Mouse (Mus musculus): ENCODE data around the gene Map10.

The Map10 gene

DNA sequence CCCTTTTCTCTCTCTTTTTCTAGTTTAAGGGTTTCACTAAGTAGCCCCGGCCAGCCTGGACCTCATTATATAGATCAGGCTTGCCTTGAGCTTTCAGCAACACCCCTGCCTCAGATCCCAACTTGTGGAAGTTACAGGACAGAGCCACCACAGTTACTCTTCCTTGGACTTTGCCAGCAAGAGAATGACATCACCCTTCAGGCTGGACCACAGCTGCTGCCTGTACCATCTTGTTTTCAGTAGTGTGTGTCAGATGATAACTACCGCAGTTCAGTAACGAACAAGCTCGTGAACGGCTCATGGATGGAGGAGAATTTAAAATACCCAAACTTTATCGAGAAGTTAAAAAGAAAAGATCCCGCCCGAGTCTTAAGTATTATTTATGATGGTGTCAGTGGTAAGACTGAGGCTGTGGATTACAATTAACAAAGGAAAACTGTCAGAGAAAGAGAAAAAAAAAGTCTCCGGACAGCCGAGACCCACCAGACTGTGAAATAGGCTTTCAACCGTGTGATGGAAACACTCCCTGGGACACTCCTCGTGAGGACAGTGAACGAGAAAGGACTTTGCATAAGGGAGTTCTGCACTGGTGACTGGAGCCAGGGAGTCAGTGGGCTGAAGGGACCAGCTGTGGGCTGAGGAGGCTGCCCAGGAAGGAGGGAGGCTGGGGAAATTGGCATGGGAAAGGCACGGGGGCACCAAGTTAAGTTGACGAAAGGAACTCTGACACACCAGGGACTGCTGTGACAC lies 20.7 kb downstream of the Map10 start:
- TF ChIP-seq GATA4 (IDR thresholded peaks at IDR 0.05; ENCODE audit: insufficient replicate concordance, low read length): no peak

DNA sequence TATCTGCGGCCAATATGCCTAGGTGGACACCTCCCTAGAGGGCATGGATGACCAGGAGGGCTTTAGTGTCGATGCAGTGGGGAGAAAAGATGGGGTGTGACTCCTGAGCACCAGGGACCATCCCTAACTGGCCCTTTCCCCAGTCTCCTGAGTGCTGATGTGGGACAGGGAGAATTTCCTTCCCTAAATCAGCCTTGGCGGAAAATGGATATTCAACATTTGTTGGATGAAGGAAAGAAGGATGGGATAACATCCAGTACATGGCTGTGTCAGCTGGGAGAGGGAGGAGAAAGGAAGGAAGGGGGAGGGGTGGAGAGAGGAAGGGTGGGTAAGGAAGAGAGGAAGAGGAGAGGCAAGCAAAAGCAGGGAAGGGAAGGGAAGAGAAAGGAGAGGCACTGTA lies 21.3 kb downstream of the Map10 start:
- TF ChIP-seq GATA4 (IDR thresholded peaks at IDR 0.05; ENCODE audit: insufficient replicate concordance, low read length): no peak

DNA sequence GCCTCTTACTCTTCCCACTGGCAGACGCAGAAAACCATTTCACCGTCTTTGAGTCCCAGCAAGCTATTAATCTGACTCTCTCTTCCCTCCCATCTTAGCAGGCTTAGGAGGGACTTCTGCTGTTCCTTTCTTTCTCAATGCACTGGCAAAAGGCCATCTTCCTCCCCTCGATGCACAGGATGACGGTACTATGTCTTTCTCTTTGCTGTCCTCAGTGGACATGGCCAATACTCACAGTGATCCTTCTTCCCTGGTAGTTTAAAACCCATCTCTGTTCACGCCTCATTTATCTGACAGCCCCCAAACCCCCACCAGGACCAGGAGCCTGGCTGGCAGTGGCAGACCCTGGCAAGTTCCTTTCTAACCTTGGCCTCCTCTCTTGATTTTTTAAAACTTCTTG lies 22.8 kb downstream of the Map10 start:
- no peak for TF ChIP-seq GATA4 (IDR thresholded peaks at IDR 0.05; ENCODE audit: insufficient replicate concordance, low read length)

DNA sequence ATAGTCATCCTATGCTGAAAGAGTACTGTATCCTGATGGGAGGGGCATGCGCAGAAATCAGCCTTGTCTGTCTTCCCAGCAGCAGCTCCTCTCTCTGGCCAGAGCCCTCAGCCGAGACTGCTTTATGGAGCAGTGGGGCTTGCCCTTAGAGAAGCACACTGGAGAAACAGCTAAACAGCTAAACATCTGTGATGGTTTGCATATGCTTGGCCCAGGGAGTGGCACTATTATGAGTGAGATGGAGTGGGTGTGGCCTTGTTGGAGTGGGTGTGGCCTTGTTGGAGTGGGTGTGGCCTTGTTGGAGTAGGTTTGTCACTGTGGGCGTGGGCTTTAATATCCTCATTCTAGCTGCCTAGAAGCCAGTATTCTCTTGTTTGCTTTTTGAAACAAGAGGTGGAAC lies 23.6 kb downstream of the Map10 start:
- no peak for TF ChIP-seq GATA4 (IDR thresholded peaks at IDR 0.05; ENCODE audit: insufficient replicate concordance, low read length)

DNA sequence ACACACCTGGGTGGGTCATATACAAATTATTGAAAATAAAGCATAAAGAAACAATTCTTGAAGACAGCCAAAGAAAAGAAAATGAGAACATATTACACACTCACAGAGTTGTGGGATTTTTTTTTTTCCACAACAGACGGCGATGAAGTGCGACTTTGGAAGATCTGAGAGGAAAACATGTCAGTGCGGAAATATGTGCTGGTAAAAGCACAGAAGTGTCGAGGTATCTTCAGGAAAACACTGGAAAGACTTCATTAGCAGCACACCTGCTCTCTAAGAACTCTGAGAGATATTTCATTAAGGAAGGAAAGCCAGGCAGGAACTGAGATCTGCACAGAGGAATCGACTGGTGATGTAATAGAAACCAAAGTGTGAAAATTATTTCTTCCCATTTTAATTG lies 26.3 kb downstream of the Map10 start:
- TF ChIP-seq GATA4 (IDR thresholded peaks at IDR 0.05; ENCODE audit: insufficient replicate concordance, low read length): no peak

DNA sequence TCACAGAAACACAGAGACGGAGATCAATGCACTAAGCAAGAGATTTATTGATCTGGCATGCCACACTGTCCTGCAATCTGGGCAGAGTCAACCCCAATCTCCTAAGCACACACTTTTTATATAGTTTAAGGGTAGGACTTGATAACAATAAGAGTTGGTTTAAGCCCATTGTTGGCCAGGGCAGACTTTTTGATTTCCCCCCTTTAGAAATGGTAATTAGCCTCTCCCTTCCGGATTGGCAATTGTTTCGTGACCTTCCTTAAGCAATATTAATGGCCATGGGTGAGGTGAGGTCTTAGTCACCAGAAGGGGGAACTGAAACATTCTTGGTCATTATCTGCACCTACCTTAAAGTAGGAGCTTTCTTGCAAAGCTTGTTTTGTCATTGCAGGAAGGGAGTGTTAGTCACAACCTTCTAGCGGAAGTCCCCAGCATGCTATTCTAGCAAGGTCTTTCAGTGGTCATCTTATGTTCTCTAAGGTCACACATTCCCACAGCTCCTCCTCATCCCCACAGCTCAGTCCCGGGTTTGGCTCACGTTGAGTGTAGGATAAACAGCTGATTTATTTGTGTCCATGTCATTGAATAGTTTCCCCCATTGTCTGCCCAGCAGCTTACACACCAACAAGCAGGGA lies 29.9 kb downstream of the Map10 start:
- no peak for TF ChIP-seq GATA4 (IDR thresholded peaks at IDR 0.05; ENCODE audit: insufficient replicate concordance, low read length)

DNA sequence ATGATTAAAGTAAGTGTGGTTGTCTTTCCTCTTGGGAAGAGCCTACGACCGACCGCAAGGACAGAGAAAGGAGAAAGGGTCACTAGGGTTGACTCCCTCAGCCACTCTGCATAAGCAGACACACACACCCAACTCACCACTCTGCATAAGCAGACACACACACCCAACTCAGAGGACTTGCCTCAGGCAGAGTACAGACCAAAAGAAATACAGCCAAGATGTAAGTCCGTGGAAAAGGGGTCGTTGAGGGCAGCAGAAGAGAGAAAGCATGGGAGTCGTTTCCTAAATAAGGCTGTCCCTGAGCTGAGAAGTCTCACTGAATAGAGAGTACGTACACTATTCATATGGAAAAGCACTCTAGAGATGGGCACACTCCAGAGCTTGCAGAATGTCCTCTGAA lies 30.8 kb downstream of the Map10 start:
- TF ChIP-seq GATA4 (IDR thresholded peaks at IDR 0.05; ENCODE audit: insufficient replicate concordance, low read length): no peak

DNA sequence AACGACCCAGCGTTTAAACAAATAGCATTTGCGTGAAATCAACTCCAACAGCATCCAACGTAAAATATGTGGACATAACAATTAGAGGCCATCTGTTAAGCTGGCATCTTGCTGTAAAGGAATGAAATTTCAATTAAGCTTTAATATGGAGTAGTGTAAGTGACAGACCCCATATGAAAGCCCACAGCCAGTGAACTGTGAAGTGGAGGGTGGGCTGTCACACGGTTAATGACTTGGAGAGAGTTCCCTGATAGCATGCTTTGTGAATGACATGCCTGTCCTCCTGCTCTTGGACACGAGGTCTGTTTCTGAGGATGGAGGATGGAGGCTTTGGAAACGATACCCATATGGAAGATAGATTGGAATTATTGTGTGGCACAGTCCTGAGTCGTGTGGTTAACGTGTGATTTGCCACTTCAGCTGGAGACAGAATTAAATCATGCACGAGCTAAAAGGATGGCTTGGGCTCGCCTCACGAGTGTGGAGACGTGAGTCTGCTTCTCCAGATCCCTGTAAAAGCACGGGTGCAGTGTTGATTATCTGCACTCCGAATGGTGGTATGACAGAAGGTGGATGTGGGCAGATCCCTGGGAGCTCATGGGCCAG lies 33.4 kb downstream of the Map10 start:
- TF ChIP-seq GATA4 (IDR thresholded peaks at IDR 0.05; ENCODE audit: insufficient replicate concordance, low read length): no peak

DNA sequence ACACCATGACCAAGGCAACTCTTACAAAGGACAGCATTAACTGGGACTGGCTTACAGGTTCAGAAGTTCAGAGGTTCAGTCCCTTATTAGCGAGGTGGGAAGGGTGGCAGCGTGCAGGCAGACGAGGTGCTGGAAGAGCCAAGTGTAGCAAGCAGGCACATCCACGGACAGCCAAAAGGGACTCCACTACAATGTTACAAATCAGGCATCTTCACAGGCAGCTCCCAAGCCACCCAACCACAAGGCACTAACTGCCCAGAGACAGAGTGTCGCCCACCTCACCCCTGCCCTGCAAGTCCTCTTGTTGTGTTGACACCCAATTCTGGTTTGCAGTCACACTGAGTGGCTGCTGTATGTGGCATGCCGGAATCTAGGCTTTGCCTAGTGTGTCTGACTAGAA lies 34.8 kb downstream of the Map10 start:
- no peak for TF ChIP-seq GATA4 (IDR thresholded peaks at IDR 0.05; ENCODE audit: insufficient replicate concordance, low read length)

DNA sequence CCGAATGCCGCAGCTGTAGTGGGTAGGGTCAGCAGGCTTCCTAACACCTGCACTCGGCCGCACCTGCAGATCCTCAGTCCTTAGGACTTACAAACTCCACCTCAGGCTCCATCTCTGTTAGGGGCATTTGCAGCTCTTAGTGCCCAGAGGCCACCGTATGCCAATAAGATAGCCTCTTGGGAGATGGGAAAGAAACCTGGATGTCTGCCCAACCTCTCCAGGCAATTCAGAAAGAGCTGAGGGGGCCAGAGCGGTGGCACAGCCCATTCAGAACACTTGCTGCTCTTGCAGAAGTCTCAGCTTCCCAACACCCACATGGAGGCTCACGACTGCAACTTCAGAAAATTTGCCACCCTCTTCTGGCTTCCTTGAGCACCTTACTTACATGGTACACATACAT lies 36.2 kb downstream of the Map10 start:
- no peak for TF ChIP-seq GATA4 (IDR thresholded peaks at IDR 0.05; ENCODE audit: insufficient replicate concordance, low read length)

DNA sequence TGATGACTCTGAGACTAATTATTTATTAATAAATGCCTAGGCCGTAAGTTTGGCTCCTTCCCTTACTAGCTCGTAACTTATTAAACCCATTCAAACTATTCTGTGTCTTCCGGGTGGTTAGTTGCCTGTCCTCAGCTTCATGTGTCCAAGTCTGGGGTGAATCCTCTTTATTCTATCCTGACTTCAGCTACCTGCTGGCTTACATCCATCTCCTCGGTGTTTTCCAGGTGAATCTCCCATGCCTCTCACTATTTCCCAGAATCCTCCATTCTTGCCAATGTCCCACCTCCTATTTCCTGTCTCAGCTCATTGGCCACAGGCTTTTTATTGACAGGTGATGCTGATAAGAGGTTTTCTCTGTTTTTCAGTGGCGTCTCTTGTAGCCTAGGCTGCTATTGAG lies 39.6 kb downstream of the Map10 start:
- no peak for TF ChIP-seq GATA4 (IDR thresholded peaks at IDR 0.05; ENCODE audit: insufficient replicate concordance, low read length)

DNA sequence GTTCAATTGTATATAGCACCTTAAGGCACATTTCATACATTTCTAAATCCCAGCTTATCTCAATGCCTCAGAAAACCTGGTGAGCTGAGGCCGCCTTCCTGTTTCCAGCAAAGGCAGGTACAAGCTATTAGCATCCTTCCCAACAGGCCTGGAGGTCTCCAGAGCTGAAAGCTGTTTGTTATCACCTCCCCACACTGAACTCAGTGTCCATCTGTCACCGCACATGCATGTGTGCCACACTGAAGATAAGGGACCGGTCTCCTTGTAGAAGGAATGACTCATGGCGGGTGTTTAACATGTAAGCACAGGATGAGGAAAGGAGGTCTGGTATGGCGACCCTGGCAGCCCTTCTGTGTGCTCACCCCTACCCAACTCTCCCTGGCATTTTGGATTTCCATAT lies 41.9 kb downstream of the Map10 start:
- no peak for TF ChIP-seq GATA4 (IDR thresholded peaks at IDR 0.05; ENCODE audit: insufficient replicate concordance, low read length)

DNA sequence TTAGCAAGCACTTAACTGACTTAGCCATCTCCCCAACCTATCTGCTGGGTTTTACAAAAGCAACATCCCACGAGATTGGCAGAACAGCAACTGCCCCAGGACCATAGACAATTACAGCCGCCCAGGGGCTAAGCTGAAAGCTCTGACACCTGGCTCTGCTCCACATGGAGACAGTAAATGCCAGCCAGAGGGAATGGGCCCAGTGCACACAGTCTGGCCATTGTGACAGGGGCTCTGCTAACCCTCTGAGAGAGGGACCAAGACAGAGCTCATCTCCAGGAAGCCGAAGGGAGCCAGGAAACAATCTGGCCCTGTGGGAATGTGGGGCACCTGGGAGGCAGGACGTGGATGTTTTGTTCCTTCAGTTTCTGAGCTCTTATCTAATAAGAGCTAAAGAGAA lies 46.6 kb downstream of the Map10 start:
- no peak for TF ChIP-seq GATA4 (IDR thresholded peaks at IDR 0.05; ENCODE audit: insufficient replicate concordance, low read length)

DNA sequence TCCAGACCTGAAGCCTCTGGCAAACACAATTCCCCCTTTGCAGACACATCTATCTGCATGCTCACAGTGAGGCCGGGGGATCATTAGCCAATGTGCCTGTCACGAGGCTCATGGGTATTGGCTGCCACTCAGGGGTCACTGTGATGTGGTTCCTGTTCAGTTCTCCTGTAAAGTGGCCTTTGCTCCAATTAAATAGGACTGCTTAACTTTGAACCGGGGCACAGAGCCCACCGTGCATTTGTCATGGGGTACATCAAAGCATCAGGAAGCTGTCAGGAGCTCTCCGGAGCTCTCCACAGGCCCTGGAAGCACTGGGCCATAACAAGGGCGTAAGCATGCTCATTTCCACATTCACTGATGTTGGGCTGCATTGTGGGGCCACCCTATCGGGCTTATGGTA lies 47.0 kb downstream of the Map10 start:
- TF ChIP-seq GATA4 (IDR thresholded peaks at IDR 0.05; ENCODE audit: insufficient replicate concordance, low read length): no peak

DNA sequence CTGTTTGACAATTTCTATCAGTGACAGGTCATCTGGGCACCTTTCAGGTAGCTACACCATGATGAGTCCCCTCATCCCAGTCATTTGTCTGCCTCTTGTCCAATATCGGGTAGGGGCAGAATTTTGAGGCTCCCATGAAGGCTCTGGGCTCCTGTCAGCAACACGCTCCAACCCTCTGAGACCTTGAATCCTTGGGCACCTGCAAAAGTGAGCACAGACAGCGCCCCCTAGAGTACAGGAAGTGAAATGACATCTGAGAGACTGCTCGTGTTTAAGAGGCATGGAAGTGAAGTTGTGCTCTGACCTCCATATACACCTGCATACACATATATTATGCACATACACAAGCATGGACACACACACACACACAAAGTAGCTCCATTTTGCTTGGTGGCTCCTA lies 49.3 kb downstream of the Map10 start:
- TF ChIP-seq GATA4 (IDR thresholded peaks at IDR 0.05; ENCODE audit: insufficient replicate concordance, low read length): no peak

DNA sequence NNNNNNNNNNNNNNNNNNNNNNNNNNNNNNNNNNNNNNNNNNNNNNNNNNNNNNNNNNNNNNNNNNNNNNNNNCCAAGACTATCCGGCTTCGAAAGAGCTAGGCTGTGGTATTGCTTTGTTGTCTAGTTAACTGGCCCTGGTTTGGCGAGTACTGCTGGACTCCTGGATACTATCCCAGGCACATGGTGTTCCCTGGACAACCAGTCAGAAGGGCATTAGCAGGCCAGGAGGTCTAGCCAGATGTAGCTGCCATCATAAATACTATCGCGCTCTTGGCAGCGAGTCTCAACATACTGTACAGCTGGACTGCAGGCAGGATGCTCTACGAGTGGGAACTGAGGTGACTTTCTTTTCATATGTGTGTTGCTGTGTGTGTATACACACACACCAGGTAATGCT lies 53.1 kb downstream of the Map10 start:
- no peak for TF ChIP-seq GATA4 (IDR thresholded peaks at IDR 0.05; ENCODE audit: insufficient replicate concordance, low read length)

Measured in liver, adult (tissue).